Mouse (Mus musculus) cerebellum, adult 2 months (tissue): ENCODE measurements around the gene Chat.

Experiments
- CTCF ChIP-seq: fragments of 200-500 bp; IDR thresholded peaks from 2 replicates; pipeline ENCODE4 v1.5.1; 2011; ENCODE audit warnings: low read depth, mild to moderate bottlenecking, control low read depth, low read length, moderate library complexity, borderline replicate concordance; ENCODE audit not compliant: insufficient read depth
- POLR2A ChIP-seq: fragments of 200-500 bp; IDR thresholded peaks from 2 replicates; pipeline ENCODE4 v1.6.1; 2011; ENCODE audit warnings: low read length, control low read depth, borderline replicate concordance; ENCODE audit not compliant: insufficient read depth

DNA sequence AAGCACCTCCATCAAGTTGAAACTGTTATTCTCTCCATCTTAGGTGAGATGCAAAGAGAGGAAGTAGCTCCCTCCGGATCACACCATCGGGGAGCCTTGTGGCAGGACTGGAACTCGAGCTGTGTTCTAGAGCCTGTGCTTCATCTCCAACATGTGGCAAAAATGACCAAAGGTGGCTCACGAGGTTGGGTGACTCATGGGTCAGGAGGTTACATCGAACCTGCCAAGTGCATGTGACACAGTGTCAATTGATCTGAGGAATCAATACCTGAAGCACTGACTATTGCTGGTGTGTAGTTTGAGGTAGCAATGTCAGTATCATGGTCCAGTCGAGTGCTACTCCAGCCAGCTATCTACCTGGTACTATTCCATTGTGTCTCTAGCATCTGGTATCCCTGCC is 10.8 kb upstream of the Chat start:
- TF ChIP-seq CTCF (no peak), POLR2A (no peak)
